Mouse (Mus musculus) megakaryocyte, embryonic 14.5 days (primary cell): ENCODE measurements around the gene Hdac5. TPM values are rescaled to one million over a fixed set of nuclear protein-coding genes. Genes with fewer than 3 reads are reported as not detected.

Experiments
- H3K27me3 ChIP-seq: replicated peaks from 2 replicates; pipeline ENCODE3; 2012; ENCODE audit warnings: inconsistent platforms
- H3K36me3 ChIP-seq: replicated peaks from 2 replicates; pipeline ENCODE3; 2012; ENCODE audit warnings: low read length, inconsistent platforms, mixed read lengths
- H3K4me1 ChIP-seq: 2 replicates; pipeline ENCODE4 v1.6.1; 2012; ENCODE audit warnings: inconsistent platforms
- H3K4me3 ChIP-seq: replicated peaks from 2 replicates; pipeline ENCODE3; 2012; ENCODE audit warnings: moderate library complexity, mild to moderate bottlenecking, inconsistent platforms
- H3K9me3 ChIP-seq: 2 replicates; pipeline ENCODE4 v1.6.1; 2012; ENCODE audit warnings: inconsistent platforms
- FLI1 ChIP-seq: IDR thresholded peaks from 2 replicates; pipeline ENCODE4 v1.6.1; 2012; ENCODE audit warnings: low read length, inconsistent platforms, mixed read lengths
- GATA1 ChIP-seq: IDR thresholded peaks from 3 replicates; pipeline ENCODE4 v1.6.1; 2012; ENCODE audit warnings: mixed read lengths, low read length, inconsistent platforms, borderline replicate concordance
- polyA plus RNA-seq: library from polyadenylated mRNA; stranded (reverse); fragments of >175 nt; gene quantifications from 2 replicates; pipeline ENCODE4 v1.2.3, GENCODE M21; 2012; ENCODE audit warnings: low replicate concordance; ENCODE audit not compliant: insufficient read depth

Hdac5 gene
- polyA plus RNA-seq, 1 experiment = 384 TPM

DNA sequence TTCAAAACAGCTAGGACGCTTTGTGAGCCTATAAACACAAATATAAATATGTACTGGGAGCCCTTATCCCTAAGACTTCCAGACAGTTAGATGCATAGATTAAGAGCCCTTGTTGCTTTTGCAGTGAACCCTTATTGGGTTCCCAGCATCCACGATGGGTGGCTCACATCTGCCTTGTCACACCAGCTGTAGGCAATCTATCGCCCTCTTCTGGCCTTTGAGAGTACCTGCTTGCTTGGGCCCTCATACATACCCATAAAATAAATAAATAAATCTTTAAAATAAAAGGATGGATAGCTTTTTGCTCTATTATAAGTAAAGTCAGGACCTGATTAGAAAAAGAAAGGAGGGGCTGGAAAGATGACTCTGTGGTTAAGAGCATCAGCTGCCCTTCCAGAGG is 28.6 kb upstream of the Hdac5 start:
- Histone ChIP-seq H3K27me3 (no peaks in the 10 kb centered on the region), H3K9me3 (no peaks in the 10 kb centered on the region), H3K36me3 (peaks cover 93% of the 10 kb centered on the region), H3K4me1 (peaks cover 20% of the 10 kb centered on the region), H3K4me3 (no peak overlapping the region)
- TF ChIP-seq FLI1 (no peak), GATA1 (no peak)

GRCm38 (mm10) chr11:102258095-102258494 is 28.1 kb upstream of the Hdac5 start:
- H3K36me3 ChIP-seq = peaks cover 93% of the 10 kb centered on the region
- TF ChIP-seq GATA1 (no peak), FLI1 (no peak)

DNA sequence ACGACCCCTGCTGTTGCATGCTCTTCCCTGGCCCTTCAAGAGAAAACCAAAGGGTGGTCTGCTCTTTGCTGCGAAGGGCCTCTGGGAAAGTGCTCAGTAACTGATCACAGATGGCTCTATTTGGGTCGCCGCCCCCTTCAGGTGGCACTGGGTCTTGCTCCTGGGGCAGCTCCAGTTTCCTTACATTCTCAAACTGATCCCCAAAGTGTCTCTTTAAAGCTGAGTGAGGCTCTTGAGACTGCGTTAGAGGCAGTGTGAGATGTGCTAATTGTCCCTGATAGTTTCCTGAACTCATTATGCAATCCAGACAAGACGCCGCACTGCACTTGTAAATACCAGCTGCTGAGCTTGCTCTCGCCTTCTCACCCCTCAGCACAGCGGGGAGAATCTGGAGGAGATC is 27.5 kb upstream of the Hdac5 start:
- Histone ChIP-seq H3K4me3 (no peak overlapping the region), H3K27me3 (no peaks in the 10 kb centered on the region), H3K4me1 (peaks cover 20% of the 10 kb centered on the region), H3K9me3 (no peaks in the 10 kb centered on the region), H3K36me3 (peaks cover 94% of the 10 kb centered on the region)
- no peak for TF ChIP-seq GATA1
- no peak for TF ChIP-seq FLI1

More at GRCm38 (mm10) chr11:102258095-102258494, 28.1 kb upstream of the Hdac5 start:
- peaks cover 20% of the 10 kb centered on the region for H3K4me1 ChIP-seq
- H3K27me3 ChIP-seq = no peaks in the 10 kb centered on the region
- no peak overlapping the region for H3K4me3 ChIP-seq
- no peaks in the 10 kb centered on the region for H3K9me3 ChIP-seq

- Histone ChIP-seq H3K4me1 (peaks cover 44% of the 10 kb centered on the region), H3K4me3 (peak overlapping the region; percentile 95), H3K27me3 (no peaks in the 10 kb centered on the region), H3K9me3 (no peaks in the 10 kb centered on the region; the same call in 1 of the 2 replicates), H3K36me3 (peaks cover 38% of the 10 kb centered on the region)
- no peak for TF ChIP-seq GATA1
- TF ChIP-seq FLI1 = no peak
Measured at GRCm38 (mm10) chr11:102249351-102250090, 19.6 kb upstream of the Hdac5 start.

- no peaks in the 10 kb centered on the region; the same call in 1 of the 2 replicates for H3K9me3 ChIP-seq
- no peaks in the 10 kb centered on the region for H3K27me3 ChIP-seq
- peak within 1 kb of the TSS; percentile 95 for H3K4me3 ChIP-seq
- peaks cover 30% of the 10 kb centered on the region for H3K36me3 ChIP-seq
- TF ChIP-seq FLI1 = peak; percentile 38; the same call in 1 of the 2 replicates
- TF ChIP-seq GATA1 = no peak
- H3K4me1 ChIP-seq = peaks cover 49% of the 10 kb centered on the region
Measured at GRCm38 (mm10) chr11:102248630-102249230, 18.8 kb upstream of the Hdac5 start, which contains the start of gene BC030867. Gene BC030867, plus strand, starts transcription at chr11:102248882.

- Histone ChIP-seq H3K9me3 (peaks cover under 1% of the 10 kb centered on the region; the same call in 1 of the 2 replicates), H3K4me1 (peaks cover 49% of the 10 kb centered on the region), H3K36me3 (peaks cover 14% of the 10 kb centered on the region), H3K4me3 (no peak overlapping the region), H3K27me3 (no peaks in the 10 kb centered on the region)
- TF ChIP-seq FLI1 = no peak
- no peak for TF ChIP-seq GATA1
Measured at GRCm38 (mm10) chr11:102246871-102247270, 16.9 kb upstream of the Hdac5 start.

DNA sequence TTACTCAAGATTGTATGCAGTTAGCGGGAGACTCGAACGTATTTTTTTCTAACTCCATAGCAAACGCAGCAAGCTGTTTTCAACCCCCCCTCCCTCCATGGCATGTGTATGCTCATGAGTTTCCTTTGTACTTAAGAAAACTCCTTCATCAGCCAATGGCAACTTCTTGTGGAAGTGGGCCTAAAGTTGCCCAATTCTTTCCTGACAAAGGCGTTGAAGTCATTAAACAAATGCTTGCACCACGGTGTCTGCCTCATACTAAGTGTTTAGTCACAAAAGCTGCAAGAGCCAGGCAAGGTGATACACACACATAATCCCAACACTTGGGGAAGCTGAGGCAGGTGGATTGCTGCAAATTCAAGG is 16.3 kb upstream of the Hdac5 start:
- TF ChIP-seq FLI1 (no peak), GATA1 (no peak)
- Histone ChIP-seq H3K9me3 (peaks cover 3% of the 10 kb centered on the region; the same call in 1 of the 2 replicates), H3K36me3 (peaks cover 8% of the 10 kb centered on the region), H3K4me3 (no peak overlapping the region), H3K27me3 (no peaks in the 10 kb centered on the region), H3K4me1 (peaks cover 51% of the 10 kb centered on the region)

- peaks cover 3% of the 10 kb centered on the region for H3K36me3 ChIP-seq
- peak overlapping the region; percentile 92 for H3K4me3 ChIP-seq
Measured at GRCm38 (mm10) chr11:102245581-102246272, 15.8 kb upstream of the Hdac5 start.

GRCm38 (mm10) chr11:102244926-102245449 is 15.0 kb upstream of the Hdac5 start:
- TF ChIP-seq GATA1 (no peak), FLI1 (no peak)
- Histone ChIP-seq H3K36me3 (no peaks in the 10 kb centered on the region), H3K27me3 (no peaks in the 10 kb centered on the region), H3K4me3 (peak overlapping the region; percentile 92), H3K4me1 (peaks cover 54% of the 10 kb centered on the region), H3K9me3 (peaks cover 3% of the 10 kb centered on the region; the same call in 1 of the 2 replicates)

More at GRCm38 (mm10) chr11:102245581-102246272, 15.8 kb upstream of the Hdac5 start:
- Histone ChIP-seq H3K27me3 (no peaks in the 10 kb centered on the region), H3K9me3 (peaks cover 3% of the 10 kb centered on the region; the same call in 1 of the 2 replicates), H3K4me1 (peaks cover 54% of the 10 kb centered on the region)
- TF ChIP-seq GATA1 (no peak), FLI1 (no peak)
